Mouse (Mus musculus): ENCODE results near the gene Akirin2. TPM values are rescaled to one million over a fixed set of nuclear protein-coding genes. Genes with fewer than 3 reads are reported as not detected.

Gene Akirin2
- polyA plus RNA-seq, 2 experiments: 19.7 to 27.4 TPM

DNA sequence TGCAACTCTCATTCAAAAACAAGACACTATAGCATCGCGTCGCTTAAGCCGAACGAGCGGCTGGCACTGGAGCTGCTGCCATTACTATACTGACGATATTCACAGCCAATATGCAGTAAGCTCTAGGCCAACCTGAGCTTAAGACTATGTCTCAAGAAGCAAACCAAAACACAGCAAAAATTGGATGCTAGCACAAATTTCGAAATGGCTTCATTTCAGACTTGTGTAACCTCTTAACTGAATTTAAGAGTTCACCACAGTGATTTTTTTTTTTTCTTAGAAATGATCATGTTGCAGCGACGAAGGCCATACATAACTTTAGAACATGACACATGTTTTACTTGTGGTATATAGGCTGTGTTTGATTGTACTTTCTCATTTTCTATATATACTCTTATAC lies 55.9 kb downstream of the Akirin2 start:
- no peak overlapping the region for H3K9ac ChIP-seq (replicated peaks)
- H3K9me3 ChIP-seq (ENCODE audit: control insufficient read depth, low read length): no peaks in the 10 kb centered on the region
- no peak overlapping the region for H3K27ac ChIP-seq
- peaks cover 21% of the 10 kb centered on the region for H3K36me3 ChIP-seq (replicated peaks; ENCODE audit: control insufficient read depth, insufficient read depth, low read depth)
- ATAC-seq (ENCODE audit: insufficient read depth) (no peak), DNase-seq (ENCODE audit: low read depth in 3 of 3, low spot score in 3 of 3) (no peak)
- no peak overlapping the region for H3K4me2 ChIP-seq (ENCODE audit: low read depth)
- no peaks in the 10 kb centered on the region for H3K27me3 ChIP-seq (ENCODE audit: control insufficient read depth, insufficient read depth, low read length)
- H3K4me1 ChIP-seq (replicated peaks; ENCODE audit: control insufficient read depth in 2 of 2, insufficient read depth in 2 of 2, low read length in 1 of 2): no peaks in the 10 kb centered on the region
- H3K4me3 ChIP-seq (ENCODE audit: insufficient read depth in 1 of 2, low read depth in 2 of 2, low read length in 2 of 2): no peak overlapping the region
- 89% methylated on average over 10 of the region's 10 CpGs for WGBS (ENCODE audit: insufficient replicate concordance)
- TF ChIP-seq EP300 (IDR thresholded peaks at IDR 0.05; ENCODE audit: low read depth): no peak
- TF ChIP-seq CTCF (IDR thresholded peaks at IDR 0.05; ENCODE audit: low read depth): no peak

- Histone ChIP-seq H3K4me3 (ENCODE audit: insufficient read depth in 1 of 2, low read depth in 2 of 2, low read length in 2 of 2) (peak overlapping the region; percentile 80 to 86), H3K27me3 (ENCODE audit: control insufficient read depth, insufficient read depth, low read length) (no peaks in the 10 kb centered on the region), H3K9me3 (ENCODE audit: control insufficient read depth, low read length) (no peaks in the 10 kb centered on the region), H3K27ac (0 out of 2 replicates have a peak overlapping the region, but pooled peaks have one; percentile 4), H3K9ac (replicated peaks) (peak overlapping the region; percentile 94), H3K4me2 (ENCODE audit: low read depth) (peak overlapping the region; percentile 83), H3K36me3 (replicated peaks; ENCODE audit: control insufficient read depth, insufficient read depth, low read depth) (peaks cover 3% of the 10 kb centered on the region), H3K4me1 (replicated peaks; ENCODE audit: control insufficient read depth in 2 of 2, insufficient read depth in 2 of 2, low read length in 1 of 2) (peaks cover 14 to 18% of the 10 kb centered on the region in 2 experiments)
- no peak for TF ChIP-seq CTCF (IDR thresholded peaks at IDR 0.05; ENCODE audit: low read depth)
- TF ChIP-seq EP300 (IDR thresholded peaks at IDR 0.05; ENCODE audit: low read depth): no peak
- DNase-seq (ENCODE audit: low read depth in 3 of 3, low spot score in 3 of 3): no peak
- WGBS (ENCODE audit: insufficient replicate concordance): 60% methylated on average over 6 of the region's 6 CpGs
- ATAC-seq (ENCODE audit: insufficient read depth): no peak
These were observed 62.9 kb downstream of the Akirin2 start for GRCm38 (mm10) chr4:34613571-34614145.

GRCm38 (mm10) chr4:34614630-34615094 lies 63.9 kb downstream of the Akirin2 start, which contains the start of the genes Orc3 and Rars2:
TSS of gene Orc3 (minus strand) at chr4:34614944.
TSS of gene Rars2 (plus strand) at chr4:34614957.
- Histone ChIP-seq H3K4me2 (ENCODE audit: low read depth) (peak within 1 kb of the TSS; percentile 83), H3K36me3 (replicated peaks; ENCODE audit: control insufficient read depth, insufficient read depth, low read depth) (no peaks in the 10 kb centered on the region; the same call in 1 of the 2 replicates), H3K9ac (replicated peaks) (peak within 1 kb of the TSS; percentile 94), H3K4me1 (replicated peaks; ENCODE audit: control insufficient read depth in 2 of 2, insufficient read depth in 2 of 2, low read length in 1 of 2) (peaks cover 14 to 18% of the 10 kb centered on the region in 2 experiments), H3K9me3 (ENCODE audit: control insufficient read depth, low read length) (no peaks in the 10 kb centered on the region), H3K27ac (peak within 1 kb of the TSS; percentile 77), H3K4me3 (ENCODE audit: insufficient read depth in 1 of 2, low read depth in 2 of 2, low read length in 2 of 2) (peak within 1 kb of the TSS; percentile 80 to 86), H3K27me3 (ENCODE audit: control insufficient read depth, insufficient read depth, low read length) (no peaks in the 10 kb centered on the region)
- TF ChIP-seq EP300 (IDR thresholded peaks at IDR 0.05; ENCODE audit: low read depth) (no peak), CTCF (IDR thresholded peaks at IDR 0.05; ENCODE audit: low read depth) (peak; percentile 61)
- DNase-seq (ENCODE audit: low read depth in 3 of 3, low spot score in 3 of 3) (peak; percentile 87 to 89 (median 87)), ATAC-seq (ENCODE audit: insufficient read depth) (peak; percentile 97)
- WGBS (ENCODE audit: insufficient replicate concordance): under 1% methylated on average over 42 of the region's 42 CpGs

DNA sequence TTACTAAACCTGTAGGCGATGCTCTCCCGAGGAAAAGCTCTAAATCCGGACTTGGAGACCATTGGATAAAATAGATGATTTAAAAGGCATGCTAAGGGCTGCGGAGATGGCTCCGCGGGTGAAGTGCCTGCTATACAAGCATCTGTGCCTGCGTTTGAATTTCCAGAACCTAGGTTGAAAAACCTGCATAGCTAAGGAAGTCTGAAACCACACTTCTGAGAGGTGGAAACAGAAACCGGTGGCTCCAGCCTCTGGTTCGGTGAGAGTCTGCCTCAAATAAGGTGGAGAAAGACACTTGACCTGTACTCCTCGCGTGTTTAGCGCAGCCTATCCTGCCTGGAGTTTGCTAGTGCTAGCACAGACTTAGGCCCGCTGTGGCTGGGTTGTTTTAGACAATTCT lies 64.6 kb downstream of the Akirin2 start:
- 2% methylated on average over 13 of the region's 13 CpGs for WGBS (ENCODE audit: insufficient replicate concordance)
- ATAC-seq (ENCODE audit: insufficient read depth): no peak
- peak in 1 of 3 experiments; percentile 13 for DNase-seq (ENCODE audit: low read depth in 3 of 3, low spot score in 3 of 3)

DNA sequence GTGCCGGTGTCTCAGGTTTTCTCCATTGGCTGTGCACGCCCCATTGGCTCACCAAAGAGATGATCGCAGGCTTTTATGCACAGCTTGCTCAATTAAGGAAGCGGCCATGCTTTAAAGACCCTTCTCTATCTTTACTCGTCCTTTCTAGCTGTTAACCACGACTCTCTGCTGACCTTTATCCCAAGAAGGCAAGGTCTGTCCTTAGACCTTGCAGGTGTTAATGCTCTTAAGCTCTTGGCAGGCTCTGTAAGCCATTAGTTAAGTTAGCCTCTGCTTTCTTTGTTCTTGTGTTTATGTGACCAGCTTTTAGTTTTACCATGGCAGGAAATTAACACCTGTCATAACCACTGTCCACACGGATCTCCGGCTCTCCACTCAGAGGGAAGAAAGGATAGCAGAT lies 65.4 kb downstream of the Akirin2 start:
- no peaks in the 10 kb centered on the region for H3K27me3 ChIP-seq (ENCODE audit: control insufficient read depth, insufficient read depth, low read length)
- no peak overlapping the region for H3K27ac ChIP-seq
- WGBS (ENCODE audit: insufficient replicate concordance): 50% methylated on average over 8 of the region's 8 CpGs
- H3K9me3 ChIP-seq (ENCODE audit: control insufficient read depth, low read length): no peaks in the 10 kb centered on the region
- ATAC-seq (ENCODE audit: insufficient read depth): no peak
- peak overlapping the region; percentile 80 to 86; a peak in 3 of 4 replicates for H3K4me3 ChIP-seq (ENCODE audit: insufficient read depth in 1 of 2, low read depth in 2 of 2, low read length in 2 of 2)
- peak overlapping the region; percentile 83 for H3K4me2 ChIP-seq (ENCODE audit: low read depth)
- peaks cover 14 to 18% of the 10 kb centered on the region in 2 experiments for H3K4me1 ChIP-seq (replicated peaks; ENCODE audit: control insufficient read depth in 2 of 2, insufficient read depth in 2 of 2, low read length in 1 of 2)
- TF ChIP-seq CTCF (IDR thresholded peaks at IDR 0.05; ENCODE audit: low read depth): no peak
- TF ChIP-seq EP300 (IDR thresholded peaks at IDR 0.05; ENCODE audit: low read depth): no peak
- H3K9ac ChIP-seq (replicated peaks): peak overlapping the region; percentile 94
- H3K36me3 ChIP-seq (replicated peaks; ENCODE audit: control insufficient read depth, insufficient read depth, low read depth): no peaks in the 10 kb centered on the region
- no peak for DNase-seq (ENCODE audit: low read depth in 3 of 3, low spot score in 3 of 3)

More for the DNA sequence above, 64.6 kb downstream of the Akirin2 start:
- Histone ChIP-seq H3K9me3 (ENCODE audit: control insufficient read depth, low read length) (no peaks in the 10 kb centered on the region), H3K27me3 (ENCODE audit: control insufficient read depth, insufficient read depth, low read length) (no peaks in the 10 kb centered on the region), H3K4me3 (ENCODE audit: insufficient read depth in 1 of 2, low read depth in 2 of 2, low read length in 2 of 2) (peak overlapping the region; percentile 80 to 86), H3K4me1 (replicated peaks; ENCODE audit: control insufficient read depth in 2 of 2, insufficient read depth in 2 of 2, low read length in 1 of 2) (peaks cover 14 to 18% of the 10 kb centered on the region in 2 experiments), H3K4me2 (ENCODE audit: low read depth) (peak overlapping the region; percentile 83), H3K27ac (peak overlapping the region; percentile 19; the same call in 1 of the 2 replicates), H3K9ac (replicated peaks) (peak overlapping the region; percentile 94), H3K36me3 (replicated peaks; ENCODE audit: control insufficient read depth, insufficient read depth, low read depth) (no peaks in the 10 kb centered on the region)
- TF ChIP-seq EP300 (IDR thresholded peaks at IDR 0.05; ENCODE audit: low read depth) (no peak), CTCF (IDR thresholded peaks at IDR 0.05; ENCODE audit: low read depth) (no peak)

Other genes starting within 250 kb of the Akirin2 start
- 14.7 and 21.9 TPM in 2 replicates for gene Orc3, start 64.0 kb downstream of the Akirin2 start, polyA plus RNA-seq (2012; rRNA removed)
- gene Orc3, start 64.0 kb downstream of the Akirin2 start, polyA plus RNA-seq (2014; fragmentation: Nextera tagmentation; extraction: Ambion mirVana): 45.0 and 48.8 TPM in 2 replicates
- 9.9 and 17.4 TPM in 2 replicates for gene Rars2, start 64.0 kb downstream of the Akirin2 start, polyA plus RNA-seq (2012; rRNA removed)
- gene Rars2, start 64.0 kb downstream of the Akirin2 start, polyA plus RNA-seq (2014; fragmentation: Nextera tagmentation; extraction: Ambion mirVana): 23.5 and 28.4 TPM in 2 replicates
- 5.1 and 8.3 TPM in 2 replicates for gene Slc35a1, start 136.5 kb downstream of the Akirin2 start, polyA plus RNA-seq (2012; rRNA removed)
- gene Slc35a1, start 136.5 kb downstream of the Akirin2 start, polyA plus RNA-seq (2014; fragmentation: Nextera tagmentation; extraction: Ambion mirVana): 9.4 and 10.0 TPM in 2 replicates
- gene Cfap206, start 179.3 kb downstream of the Akirin2 start, polyA plus RNA-seq (2012; rRNA removed): not detected in 2 replicates
- gene Cfap206, start 179.3 kb downstream of the Akirin2 start, polyA plus RNA-seq (2014; fragmentation: Nextera tagmentation; extraction: Ambion mirVana): not detected in 2 replicates
- not detected in 2 replicates for gene Gm136, start 205.3 kb downstream of the Akirin2 start, polyA plus RNA-seq (2012; rRNA removed)
- gene Gm136, start 205.3 kb downstream of the Akirin2 start, polyA plus RNA-seq (2014; fragmentation: Nextera tagmentation; extraction: Ambion mirVana): not detected in 2 replicates
- 4.0 and 8.5 TPM in 2 replicates for gene Smim8, start 227.5 kb downstream of the Akirin2 start, polyA plus RNA-seq (2012; rRNA removed)
- gene Smim8, start 227.5 kb downstream of the Akirin2 start, polyA plus RNA-seq (2014; fragmentation: Nextera tagmentation; extraction: Ambion mirVana): 26.4 and 30.6 TPM in 2 replicates